Mouse (Mus musculus): ENCODE measurements around the gene Ppp1r9b.
A peak's percentile ranks its signal among the peaks of the same experiment; 100 is the strongest.

Gene Ppp1r9b

DNA sequence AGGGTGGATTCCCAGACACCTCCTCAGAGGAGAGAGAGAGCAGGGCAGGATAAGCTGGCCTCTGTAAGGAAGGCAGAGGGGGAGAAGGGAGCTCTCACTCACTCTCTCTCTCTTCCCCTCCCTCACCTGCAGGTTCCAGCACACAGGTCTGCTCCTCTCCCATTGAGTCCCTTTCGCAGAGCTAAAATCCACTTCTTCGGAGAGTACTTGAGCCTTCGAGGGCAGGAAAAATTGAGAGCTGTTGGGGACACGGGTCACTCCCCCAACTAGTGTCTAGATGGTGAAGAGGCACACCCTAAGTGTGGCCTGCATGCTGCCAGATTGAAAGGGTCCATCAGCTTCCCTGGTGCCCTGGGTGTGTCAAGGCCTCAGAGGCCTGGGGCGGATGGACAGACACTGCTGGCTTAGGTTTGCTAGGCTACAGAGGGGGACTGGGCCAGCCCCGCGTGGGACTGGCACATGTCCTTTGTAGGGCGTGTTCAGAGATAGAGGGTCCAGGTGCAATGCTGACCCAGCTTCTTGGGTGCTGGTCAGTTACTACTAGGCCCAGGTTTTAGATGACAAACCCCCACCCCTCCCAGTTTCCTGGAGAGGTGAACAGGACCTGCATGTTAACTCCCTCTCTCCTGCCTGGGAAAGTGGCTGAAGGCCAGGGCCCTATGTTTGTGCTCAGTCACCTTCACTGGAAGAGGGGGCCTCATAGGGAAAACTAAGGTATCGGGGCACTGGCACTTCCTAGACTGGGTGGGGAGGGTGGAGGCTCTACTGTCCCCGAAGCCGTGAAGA lies 34.6 kb downstream of the Ppp1r9b start:
- DNase-seq = no peak

- DNase-seq = no peak
Measured at GRCm38 (mm10) chr11:95026090-95026542, 35.3 kb downstream of the Ppp1r9b start.

DNA sequence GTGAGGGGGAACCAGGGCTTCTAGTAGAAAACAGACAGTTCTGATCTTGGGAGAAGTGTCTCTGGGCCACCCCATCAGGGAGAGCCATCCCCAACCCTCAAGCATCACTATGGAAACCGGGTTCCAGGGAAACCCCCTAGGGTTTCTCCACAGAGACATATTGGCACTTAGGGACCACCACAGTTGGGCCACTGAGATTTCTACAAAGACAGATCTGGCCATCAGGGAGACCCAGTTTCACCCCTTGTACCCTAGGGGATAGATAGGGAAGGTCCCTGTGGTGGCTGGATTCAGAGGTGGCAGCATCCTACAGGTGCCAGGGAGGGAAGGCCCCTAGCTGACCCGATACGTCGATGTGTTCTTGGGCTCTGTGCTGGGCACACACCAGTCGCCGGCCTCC lies 36.0 kb downstream of the Ppp1r9b start:
- no peak for DNase-seq

- DNase-seq = no peak
Measured at GRCm38 (mm10) chr11:95027850-95028470, 37.1 kb downstream of the Ppp1r9b start.

GRCm38 (mm10) chr11:95032945-95033344 lies 42.1 kb downstream of the Ppp1r9b start:
- no peak for DNase-seq

GRCm38 (mm10) chr11:95033617-95034016 lies 42.8 kb downstream of the Ppp1r9b start:
- no peak for DNase-seq

- peak; percentile 54 for DNase-seq
Measured at GRCm38 (mm10) chr11:95034902-95035301, 44.1 kb downstream of the Ppp1r9b start.

DNA sequence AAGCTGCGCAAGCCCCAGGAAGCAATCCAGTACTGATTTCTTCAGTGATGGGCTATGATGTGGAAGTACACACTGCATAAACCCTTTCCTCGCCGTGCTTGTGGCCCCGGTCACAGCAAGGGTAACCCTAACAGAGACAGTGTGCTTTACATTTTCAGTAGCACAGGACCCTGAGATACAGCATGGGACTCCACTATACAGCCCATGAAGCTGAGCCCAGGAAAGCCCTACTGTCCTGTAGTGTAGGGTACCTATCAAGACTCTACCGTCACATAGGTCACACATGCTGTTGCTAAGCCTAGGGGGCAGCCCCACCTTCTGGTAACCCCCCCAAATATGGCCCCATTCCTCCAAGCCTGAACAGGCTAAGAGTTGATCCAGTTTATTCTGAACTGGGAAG lies 45.7 kb downstream of the Ppp1r9b start:
- DNase-seq = no peak

DNA sequence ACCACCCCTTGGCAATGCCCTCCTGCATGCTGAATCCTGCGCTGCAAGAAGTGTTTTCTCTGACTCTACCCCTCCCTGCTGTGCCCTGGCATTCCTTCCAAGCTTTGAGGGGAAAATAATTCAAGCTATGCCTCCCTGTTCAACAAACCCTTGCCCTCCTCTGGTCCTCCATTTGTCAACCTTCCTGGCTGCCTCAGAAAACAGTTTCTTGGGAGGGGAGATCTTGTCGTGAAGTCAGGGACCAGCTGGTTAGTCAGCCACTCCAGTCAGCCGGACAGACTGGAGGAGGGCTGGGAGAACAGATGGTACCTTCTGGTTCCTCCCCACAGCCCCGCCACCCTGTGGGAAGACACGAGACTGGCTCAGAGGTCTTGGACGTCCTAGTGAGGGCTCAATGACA lies 46.5 kb downstream of the Ppp1r9b start:
- no peak for DNase-seq

DNA sequence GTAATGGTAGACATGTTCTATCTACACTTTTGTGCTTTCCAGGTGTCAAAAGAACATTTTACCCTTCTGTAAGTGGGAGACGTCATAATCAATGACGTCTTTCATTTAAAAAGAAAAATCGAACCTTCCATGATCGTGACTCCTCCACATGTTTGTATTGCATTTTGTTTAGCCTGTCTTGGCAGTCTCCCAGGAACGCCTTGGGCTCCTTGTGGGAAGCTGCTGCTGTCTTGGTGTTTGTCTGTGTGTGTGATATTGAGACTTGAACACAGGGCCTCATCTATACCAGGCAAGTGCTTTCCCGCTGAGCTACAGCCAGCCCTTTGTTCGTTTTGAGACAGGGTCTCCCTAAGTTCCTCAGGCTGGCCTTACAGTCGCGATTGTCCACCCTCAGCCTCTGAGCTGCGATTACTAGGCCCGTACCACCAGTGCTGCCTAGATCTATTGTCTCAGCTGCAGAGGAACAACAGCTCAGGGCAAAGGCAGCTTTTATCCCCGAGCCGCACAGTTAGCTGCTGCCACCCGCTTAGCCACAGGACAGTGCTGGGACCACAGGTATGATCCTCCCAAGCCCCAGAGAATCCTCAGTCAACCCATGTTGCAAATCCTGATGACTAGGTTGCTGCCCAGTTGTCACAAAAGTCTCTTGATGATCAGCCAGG lies 47.5 kb downstream of the Ppp1r9b start:
- no peak for DNase-seq

- DNase-seq = no peak
Measured at GRCm38 (mm10) chr11:95038818-95039655, 48.2 kb downstream of the Ppp1r9b start.

DNA sequence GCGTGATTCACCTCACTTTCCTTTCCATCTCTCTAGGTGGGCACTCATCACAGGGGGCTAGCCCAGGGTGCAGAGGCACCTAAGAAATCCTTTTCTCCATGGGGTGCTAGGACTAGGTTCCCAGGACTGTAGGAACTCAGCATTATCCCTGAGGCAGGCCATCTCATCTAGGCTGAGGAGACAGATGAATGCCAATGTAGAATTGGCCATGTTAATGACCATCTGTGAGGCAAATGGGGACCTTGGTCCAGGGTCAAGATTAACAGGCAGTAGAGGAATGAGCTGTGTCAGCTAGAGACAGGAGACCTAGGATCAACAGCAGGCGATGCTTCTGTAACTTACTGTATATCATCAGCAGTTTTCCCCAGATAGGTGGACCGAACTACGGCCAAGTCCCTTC lies 48.9 kb downstream of the Ppp1r9b start:
- no peak for DNase-seq

DNA sequence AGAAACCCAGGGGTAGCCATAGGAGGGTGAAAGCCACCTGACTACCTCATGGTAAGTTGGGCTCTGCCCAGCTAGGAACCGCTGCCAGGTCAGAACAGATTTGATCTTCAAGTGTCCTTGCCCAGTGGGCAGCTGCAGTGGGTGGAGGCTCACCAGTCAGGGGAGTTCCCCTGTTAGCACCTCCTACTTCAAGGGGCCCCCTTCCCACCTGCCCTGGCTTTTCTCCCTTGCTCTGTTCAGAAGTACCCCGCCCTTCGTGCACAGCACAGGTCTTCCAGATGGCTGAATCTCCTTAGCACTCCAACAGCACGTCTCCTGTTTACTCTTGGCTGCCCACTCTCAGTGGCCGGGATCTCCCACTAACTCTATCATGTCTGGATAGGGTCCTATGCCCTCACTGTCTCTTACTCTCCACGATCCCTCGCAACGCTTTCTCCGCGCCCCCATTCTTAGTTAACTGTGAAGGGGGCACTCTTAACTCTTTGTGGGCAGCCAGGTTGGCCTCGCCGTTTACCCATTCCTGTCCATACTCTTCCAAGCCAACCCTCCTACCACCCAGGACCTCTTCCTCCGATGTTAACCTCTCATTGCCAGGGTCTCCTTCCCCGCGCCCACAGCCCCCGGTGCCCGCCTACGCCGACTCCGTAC lies 49.8 kb downstream of the Ppp1r9b start:
- DNase-seq = peak; percentile 45

DNA sequence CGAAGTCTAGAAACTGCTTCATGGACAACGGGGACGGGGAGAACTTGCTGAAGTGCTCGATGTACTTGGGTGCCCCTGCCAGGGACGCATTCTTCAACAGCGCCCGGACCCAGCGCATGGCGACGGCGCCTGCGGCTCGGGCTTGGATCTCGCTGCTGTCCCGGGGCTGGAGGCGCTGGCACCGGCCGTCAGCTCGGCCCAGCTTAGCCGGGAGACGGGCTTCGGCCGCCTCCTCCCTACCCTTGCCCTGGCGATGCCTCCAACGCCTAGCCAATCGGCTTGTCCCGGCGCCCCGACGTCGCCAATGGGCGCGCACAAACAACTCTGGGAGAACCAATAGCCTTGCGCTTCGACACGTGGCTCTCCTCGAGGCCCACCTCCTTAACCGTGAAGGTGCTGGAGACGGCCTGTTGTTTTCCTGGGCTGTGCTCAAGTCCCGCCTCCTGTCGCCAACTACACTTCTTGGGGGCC lies 50.3 kb downstream of the Ppp1r9b start, which contains the start of gene Pdk2:
Gene Pdk2, minus strand, starts transcription at position 216 of the 471 bp plus-strand sequence.
- peak; percentile 97 for DNase-seq

DNA sequence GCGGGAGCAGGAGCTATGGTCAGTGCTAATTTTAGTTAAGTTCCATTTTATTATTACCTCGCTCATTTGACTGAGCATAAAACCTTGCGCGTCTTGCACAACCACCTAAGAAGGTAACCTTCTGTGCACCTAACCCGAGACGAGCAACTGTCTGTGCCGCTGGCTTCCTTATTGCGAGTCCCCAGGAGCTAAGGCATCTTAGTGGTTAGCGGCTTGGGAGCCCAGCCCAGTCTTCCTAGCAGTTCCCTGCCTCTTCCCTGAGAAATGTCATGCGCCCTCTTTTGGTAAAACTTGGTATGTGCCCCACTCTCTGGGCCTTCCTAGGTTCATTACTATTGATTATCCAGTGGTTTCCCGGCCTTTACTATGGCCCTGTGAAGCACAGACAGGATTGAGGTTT lies 51.3 kb downstream of the Ppp1r9b start:
- DNase-seq = peak; percentile 82

- no peak for DNase-seq
Measured at GRCm38 (mm10) chr11:95043060-95043459, 52.2 kb downstream of the Ppp1r9b start.

GRCm38 (mm10) chr11:95043608-95044007 lies 52.8 kb downstream of the Ppp1r9b start:
- DNase-seq = no peak

DNA sequence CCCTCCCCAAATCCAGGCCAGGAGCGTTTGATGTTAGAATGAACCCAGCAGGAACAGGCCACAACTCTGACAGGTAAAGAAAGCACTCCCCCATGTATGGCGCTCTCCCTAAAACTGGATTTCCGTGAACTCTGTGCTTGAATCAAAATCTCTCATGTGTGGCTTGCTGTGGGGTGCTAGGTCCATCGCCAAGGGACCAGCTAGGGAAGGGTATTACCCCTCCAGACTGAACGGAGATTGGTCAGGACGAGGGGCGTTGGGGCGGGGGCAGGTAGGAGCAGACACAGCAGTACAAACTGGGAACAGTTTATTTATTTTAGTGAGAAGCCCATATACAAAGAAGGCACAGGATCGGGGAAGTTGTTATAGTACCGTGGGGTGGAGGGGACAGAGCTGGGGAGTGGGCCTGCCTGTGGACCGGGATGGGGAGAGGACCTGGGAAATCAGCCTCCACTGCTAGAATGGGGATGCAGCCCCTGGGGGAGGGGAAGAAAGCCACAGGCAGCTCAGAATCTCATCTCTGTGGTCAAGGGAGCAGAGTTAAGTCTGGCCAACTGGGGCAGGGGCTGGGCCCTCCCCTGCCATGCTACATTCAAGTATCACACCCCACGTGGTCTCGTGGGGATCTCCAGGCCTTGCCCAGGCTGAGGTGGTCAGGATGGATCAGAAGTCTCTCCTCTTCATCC lies 53.5 kb downstream of the Ppp1r9b start:
- no peak for DNase-seq

DNA sequence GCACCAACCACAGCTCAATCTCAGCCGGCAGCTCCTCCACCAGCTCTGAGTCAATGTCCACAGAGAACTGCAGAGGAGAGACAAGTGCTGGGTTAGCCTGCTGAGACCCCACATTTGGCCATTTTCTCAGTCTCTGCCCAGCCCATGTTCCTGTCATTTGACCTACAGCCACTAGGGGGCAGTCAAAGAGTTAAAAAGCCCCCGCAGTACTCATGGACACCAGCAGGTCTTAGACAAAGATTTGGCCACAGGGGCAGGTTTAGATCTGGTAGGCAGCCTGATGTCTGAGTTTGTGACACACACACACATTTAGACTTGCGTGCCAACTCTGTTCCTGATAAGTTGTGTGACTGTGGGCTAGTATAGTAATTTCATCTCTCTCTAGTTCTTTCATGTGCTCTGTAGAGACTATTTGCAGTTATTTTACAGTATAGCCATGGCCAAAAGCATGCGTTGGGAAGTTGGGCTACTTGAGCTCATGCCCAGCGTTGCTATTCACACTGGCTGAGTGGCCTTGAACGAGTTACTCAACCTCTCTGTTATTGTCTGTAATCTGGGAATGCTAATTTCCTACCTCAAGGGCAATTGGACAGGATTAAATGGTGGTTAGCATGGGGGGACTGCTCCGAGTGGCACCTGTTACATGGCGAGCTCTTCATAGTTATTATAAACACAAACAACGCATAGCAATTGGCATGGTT lies 56.3 kb downstream of the Ppp1r9b start:
- DNase-seq = no peak

GRCm38 (mm10) chr11:95053062-95053461 lies 62.2 kb downstream of the Ppp1r9b start:
- DNase-seq = no peak
